Mouse (Mus musculus): ENCODE results near the gene Bnc2.

- TF ChIP-seq CTCF (IDR thresholded peaks at IDR 0.05; ENCODE audit: extremely low read depth, insufficient read depth, insufficient read length, insufficient replicate concordance) (no peak), POLR2A (IDR thresholded peaks at IDR 0.05; ENCODE audit: low read depth, low read length) (no peak)
Observed at GRCm38 (mm10) chr4:84685521-84686366, 10.7 kb upstream of the Bnc2 start.
